Mouse (Mus musculus) heart, postnatal 14 days (tissue): ENCODE measurements around the gene Nrxn2. TPM values are rescaled to one million over a fixed set of nuclear protein-coding genes. Genes with fewer than 3 reads are reported as not detected.

ENCODE experiments used
- DNase-seq, 2 experiments: peaks; one replicate each; pipeline ENCODE4 v3.0.0; 2021 to 2022
- intact Hi-C: fragments of 180-260 bp; cut with DNase I; formaldehyde crosslinking; loops from one replicate; pipeline ENCODE4 v1.15.1; 2025
- total RNA-seq, 2 experiments: library from RNA; stranded (reverse); gene quantifications; 2 replicates each; pipeline ENCODE4 v1.2.3; 2021

Nrxn2 gene
- total RNA-seq, 2 experiments from 2014 or later = 5.2 to 5.9 TPM

GRCm38 (mm10) chr19:6445761-6446423 is 27.4 kb downstream of the Nrxn2 start:
- DNase-seq = no peak
- intact Hi-C loops = no loop called here

GRCm38 (mm10) chr19:6446736-6447437 is 28.4 kb downstream of the Nrxn2 start:
- no peak for DNase-seq
- intact Hi-C loops = no loop called here

GRCm38 (mm10) chr19:6448752-6449151 is 30.2 kb downstream of the Nrxn2 start:
- no peak for DNase-seq
- intact Hi-C loops = no loop called here

GRCm38 (mm10) chr19:6449841-6450240 is 31.3 kb downstream of the Nrxn2 start:
- intact Hi-C loops = no loop called here
- DNase-seq = no peak

GRCm38 (mm10) chr19:6452030-6452494 is 33.5 kb downstream of the Nrxn2 start:
- peak; percentile 80 to 84 for DNase-seq
- intact Hi-C loops = loop anchor here (1.0 to 2.0 kb wide), 3 partner anchors 34 to 75 kb away; partner anchors contain the start of gene Nrxn2

GRCm38 (mm10) chr19:6452672-6453310 is 34.3 kb downstream of the Nrxn2 start:
- intact Hi-C loops = loop anchor here (1.0 to 2.0 kb wide), 3 partner anchors 34 to 76 kb away; partner anchors contain the start of gene Nrxn2
- DNase-seq = no peak

GRCm38 (mm10) chr19:6453349-6453748 is 34.8 kb downstream of the Nrxn2 start:
- intact Hi-C loops = loop anchor here (2.0 kb wide), 2 partner anchors 53 to 77 kb away; no protein-coding TSS in a partner anchor

GRCm38 (mm10) chr19:6454041-6454720 is 35.6 kb downstream of the Nrxn2 start:
- intact Hi-C loops = no loop called here

More at GRCm38 (mm10) chr19:6453349-6453748, 34.8 kb downstream of the Nrxn2 start:
- no peak for DNase-seq

GRCm38 (mm10) chr19:6459504-6459903 is 41.0 kb downstream of the Nrxn2 start:
- DNase-seq = no peak
- intact Hi-C loops = no loop called here

More at GRCm38 (mm10) chr19:6454041-6454720, 35.6 kb downstream of the Nrxn2 start:
- no peak for DNase-seq

- intact Hi-C loops = no loop called here
- no peak for DNase-seq
Measured at GRCm38 (mm10) chr19:6462841-6463240, 44.3 kb downstream of the Nrxn2 start.

GRCm38 (mm10) chr19:6464306-6465071 is 46.0 kb downstream of the Nrxn2 start:
- intact Hi-C loops = no loop called here
- DNase-seq = peak in 1 of 2 experiments; percentile 22

GRCm38 (mm10) chr19:6465090-6465489 is 46.6 kb downstream of the Nrxn2 start:
- intact Hi-C loops = no loop called here
- DNase-seq = no peak

- DNase-seq = no peak
- intact Hi-C loops = no loop called here
Measured at GRCm38 (mm10) chr19:6466945-6467344, 48.4 kb downstream of the Nrxn2 start.

- no peak for DNase-seq
- intact Hi-C loops = no loop called here
Measured at GRCm38 (mm10) chr19:6467374-6467979, 48.9 kb downstream of the Nrxn2 start.

GRCm38 (mm10) chr19:6471630-6472029 is 53.1 kb downstream of the Nrxn2 start:
- DNase-seq = no peak
- intact Hi-C loops = no loop called here

GRCm38 (mm10) chr19:6472821-6473220 is 54.3 kb downstream of the Nrxn2 start:
- intact Hi-C loops = no loop called here

GRCm38 (mm10) chr19:6474706-6475105 is 56.2 kb downstream of the Nrxn2 start:
- intact Hi-C loops = no loop called here
- DNase-seq = no peak

More at GRCm38 (mm10) chr19:6472821-6473220, 54.3 kb downstream of the Nrxn2 start:
- no peak for DNase-seq

- no peak for DNase-seq
- intact Hi-C loops = no loop called here
Measured at GRCm38 (mm10) chr19:6475129-6475528, 56.6 kb downstream of the Nrxn2 start.

GRCm38 (mm10) chr19:6477007-6477406 is 58.5 kb downstream of the Nrxn2 start:
- intact Hi-C loops = no loop called here
- DNase-seq = no peak
